Mouse (Mus musculus) layer of hippocampus, adult 18-20 months (tissue): ENCODE data around the gene Tsc1. TPM values are rescaled to one million over a fixed set of nuclear protein-coding genes. Genes with fewer than 3 reads are reported as not detected.

Experiments used
- DNase-seq, 2 experiments: peaks; one replicate each; pipeline ENCODE4 v3.0.0; 2022; ENCODE audit warnings: low spot score in 2 of 2
- total RNA-seq, 2 experiments: library from RNA; stranded (reverse); gene quantifications; 2 replicates each; pipeline ENCODE4 v1.2.3; 2021

Gene Tsc1
- total RNA-seq, 2 experiments from 2014 or later: 44.7 to 46.0 TPM

DNA sequence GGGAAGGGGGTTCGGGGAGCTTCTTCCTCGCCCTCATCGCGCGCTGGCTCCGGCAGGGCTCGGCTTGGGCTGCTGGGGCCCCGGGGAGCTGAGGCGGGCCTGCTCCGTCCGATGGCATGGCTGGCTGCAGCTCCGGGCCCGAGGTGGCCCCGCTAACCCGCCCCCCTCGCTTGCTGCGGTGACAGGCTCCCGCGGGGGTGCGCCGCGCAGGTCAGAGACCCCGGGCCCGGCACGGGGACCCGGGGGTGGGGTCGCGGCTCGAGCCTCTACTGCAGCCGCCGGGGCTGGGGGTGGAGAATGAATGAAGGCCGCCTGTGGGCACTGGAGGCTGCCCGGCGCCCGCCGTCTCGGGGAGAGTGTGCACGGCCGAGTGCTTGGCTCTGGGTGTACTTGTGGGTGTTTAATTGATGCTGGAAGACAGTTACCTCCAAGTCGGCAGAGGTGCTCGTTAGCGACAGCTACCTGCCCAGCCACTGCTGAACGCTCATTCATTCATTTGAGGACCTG is 460 bp downstream of the Tsc1 start:
- peak in 1 of 2 experiments; percentile 32 for DNase-seq

GRCm38 (mm10) chr2:28643081-28643480 is 2.1 kb downstream of the Tsc1 start:
- DNase-seq: no peak

GRCm38 (mm10) chr2:28650526-28650925 is 9.5 kb downstream of the Tsc1 start:
- no peak for DNase-seq

GRCm38 (mm10) chr2:28653351-28653750 is 12.3 kb downstream of the Tsc1 start:
- no peak for DNase-seq

- no peak for DNase-seq
These were observed 13.3 kb downstream of the Tsc1 start for GRCm38 (mm10) chr2:28654295-28654694.

DNA sequence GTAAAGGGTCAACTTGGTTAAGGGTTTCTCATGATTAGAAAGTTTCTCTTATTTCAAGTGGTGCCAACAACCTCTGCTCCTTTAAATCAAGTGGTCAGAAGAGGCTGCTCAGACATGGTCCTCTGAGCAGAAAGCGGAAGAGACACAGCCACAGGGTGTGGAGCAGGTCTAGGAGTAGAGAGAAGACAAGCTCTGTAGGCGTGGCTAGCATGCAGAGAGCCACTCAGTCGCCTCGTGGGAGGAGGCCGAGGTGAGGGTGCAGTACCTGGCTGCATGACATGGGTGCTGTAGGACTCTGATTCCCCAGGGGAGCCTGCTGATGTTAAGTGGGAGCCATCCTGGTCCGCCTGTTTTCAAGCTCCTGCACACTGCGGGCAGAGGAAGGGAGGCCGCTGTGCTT is 15.2 kb downstream of the Tsc1 start:
- no peak for DNase-seq

DNA sequence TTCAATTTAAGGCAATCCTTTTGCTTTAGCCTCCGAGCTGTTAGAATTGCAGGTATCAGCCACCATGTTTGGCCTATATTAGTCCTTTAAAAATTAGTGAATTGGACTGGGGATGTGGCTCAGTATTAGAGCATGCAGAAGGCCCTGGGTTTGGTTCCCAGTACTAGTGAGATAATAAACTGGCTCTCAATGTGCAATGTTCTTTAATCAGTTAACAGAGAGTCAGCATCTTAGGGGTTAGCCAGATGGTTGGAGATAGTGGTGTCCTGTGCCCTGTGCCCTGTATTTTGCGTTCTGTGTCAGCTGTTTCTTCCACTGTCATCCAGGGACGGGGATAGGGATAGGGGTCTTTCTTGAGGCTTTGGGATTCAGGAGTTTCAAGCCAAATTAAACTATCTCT is 21.9 kb downstream of the Tsc1 start:
- DNase-seq: no peak

GRCm38 (mm10) chr2:28665818-28666217 is 24.8 kb downstream of the Tsc1 start:
- DNase-seq: no peak

DNA sequence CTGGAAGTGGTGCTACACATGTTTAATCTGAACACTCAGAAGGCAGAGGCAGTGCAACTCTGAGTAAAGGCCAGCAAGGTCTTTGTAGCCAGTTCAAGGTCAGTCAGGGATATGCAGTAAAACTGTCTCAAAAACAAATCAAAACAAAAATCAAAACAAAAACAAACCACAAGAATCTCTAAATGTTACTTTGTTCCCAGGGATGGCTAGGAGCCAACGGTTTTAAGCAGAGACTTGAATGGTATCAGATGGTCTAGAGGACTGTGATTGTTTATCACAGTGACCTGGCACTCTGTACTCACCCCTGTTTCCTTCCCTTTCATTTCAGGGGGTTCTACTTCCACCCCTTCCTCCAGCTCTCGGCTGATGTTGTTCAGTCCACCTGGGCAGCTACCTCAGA is 30.4 kb downstream of the Tsc1 start:
- DNase-seq: no peak

DNA sequence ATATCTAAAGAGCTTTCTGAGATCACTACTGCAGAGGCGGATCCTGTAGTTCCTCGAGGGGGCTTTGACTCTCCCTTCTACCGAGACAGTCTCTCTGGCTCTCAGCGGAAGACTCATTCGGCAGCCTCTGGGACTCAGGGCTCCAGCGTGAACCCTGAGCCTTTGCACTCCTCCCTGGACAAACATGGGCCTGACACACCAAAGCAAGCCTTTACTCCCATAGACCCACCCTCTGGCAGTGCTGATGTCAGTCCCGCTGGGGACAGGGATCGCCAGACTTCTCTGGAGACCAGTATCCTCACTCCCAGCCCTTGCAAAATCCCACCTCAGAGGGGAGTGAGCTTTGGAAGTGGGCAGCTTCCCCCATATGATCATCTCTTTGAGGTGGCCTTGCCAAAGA is 35.0 kb downstream of the Tsc1 start:
- DNase-seq: no peak

GRCm38 (mm10) chr2:28680710-28681109 is 39.7 kb downstream of the Tsc1 start:
- peak in 1 of 2 experiments; percentile 74 for DNase-seq

DNA sequence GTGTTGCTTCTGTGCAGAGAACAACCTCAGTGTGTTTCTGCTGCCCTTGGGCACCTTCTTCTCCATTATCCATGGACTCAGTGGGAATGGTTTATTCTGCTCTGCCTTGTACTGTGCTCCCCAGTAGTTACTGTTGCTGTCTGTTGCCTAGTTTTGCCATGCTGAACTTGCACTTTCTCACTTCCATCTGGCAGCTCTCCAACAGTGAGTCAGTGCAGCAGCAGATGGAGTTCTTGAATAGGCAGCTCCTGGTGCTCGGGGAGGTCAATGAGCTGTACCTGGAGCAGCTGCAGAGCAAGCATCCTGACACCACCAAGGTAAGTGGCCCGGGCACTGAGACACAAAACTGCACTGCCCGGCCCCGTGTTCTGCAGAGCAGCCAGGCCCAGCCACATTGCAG is 40.7 kb downstream of the Tsc1 start:
- peak; percentile 49 to 72 for DNase-seq

DNA sequence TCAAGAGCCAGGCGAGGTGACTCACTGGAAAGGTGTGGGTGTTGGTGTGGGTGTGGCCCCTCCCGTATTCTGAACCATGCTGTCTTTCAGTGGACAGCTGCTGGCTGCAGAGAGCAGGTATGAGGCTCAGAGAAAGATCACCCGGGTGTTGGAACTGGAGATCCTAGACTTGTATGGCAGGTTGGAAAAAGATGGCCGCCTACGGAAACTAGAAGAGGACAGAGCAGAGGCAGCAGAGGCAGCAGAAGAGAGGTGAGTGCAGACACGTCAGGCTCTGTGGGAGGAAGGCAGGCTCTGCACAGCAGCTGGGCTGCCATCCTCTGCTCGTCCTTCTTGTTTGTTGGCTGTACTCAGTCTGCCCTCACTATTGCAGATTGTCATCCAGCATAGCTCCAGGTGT is 44.9 kb downstream of the Tsc1 start:
- no peak for DNase-seq

DNA sequence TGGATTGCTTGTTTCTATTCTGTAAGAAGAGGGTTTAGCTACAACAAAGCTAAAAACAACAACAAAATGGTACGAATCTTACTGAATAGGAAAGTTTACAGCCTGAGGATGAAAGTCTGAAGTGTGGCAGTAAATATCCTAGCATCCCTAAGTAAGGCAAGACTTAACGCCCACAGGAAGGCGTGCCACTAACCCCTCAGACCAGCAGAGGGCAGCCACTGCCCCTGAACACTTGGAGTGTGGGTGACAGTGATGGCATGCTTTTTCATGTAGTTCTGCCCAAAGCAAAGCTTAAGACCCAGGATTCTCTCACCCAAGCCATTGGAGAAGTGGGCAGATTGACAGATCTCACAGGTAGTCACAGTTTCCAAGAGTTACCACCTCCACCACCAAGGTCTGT is 47.4 kb downstream of the Tsc1 start:
- DNase-seq: no peak

DNA sequence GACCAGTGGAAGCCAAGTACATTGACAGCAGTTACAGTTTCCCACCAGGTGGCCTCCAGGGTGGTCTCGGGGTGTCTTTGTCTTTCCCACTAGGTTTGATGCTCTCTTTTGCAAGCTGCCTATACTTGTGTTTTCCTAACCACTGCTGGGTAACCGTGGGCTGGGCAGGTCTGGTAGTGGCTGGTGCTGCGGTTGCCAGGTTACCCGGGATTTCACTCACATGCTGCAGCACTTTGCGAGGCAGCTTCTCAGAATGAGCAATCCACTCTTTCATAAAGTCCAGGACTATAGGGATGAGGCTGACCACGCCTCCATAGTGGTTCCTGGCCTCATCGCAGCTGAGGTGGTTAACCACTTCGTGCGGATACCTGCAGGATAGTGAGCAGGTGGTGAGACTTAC is 51.7 kb downstream of the Tsc1 start:
- DNase-seq: no peak

DNA sequence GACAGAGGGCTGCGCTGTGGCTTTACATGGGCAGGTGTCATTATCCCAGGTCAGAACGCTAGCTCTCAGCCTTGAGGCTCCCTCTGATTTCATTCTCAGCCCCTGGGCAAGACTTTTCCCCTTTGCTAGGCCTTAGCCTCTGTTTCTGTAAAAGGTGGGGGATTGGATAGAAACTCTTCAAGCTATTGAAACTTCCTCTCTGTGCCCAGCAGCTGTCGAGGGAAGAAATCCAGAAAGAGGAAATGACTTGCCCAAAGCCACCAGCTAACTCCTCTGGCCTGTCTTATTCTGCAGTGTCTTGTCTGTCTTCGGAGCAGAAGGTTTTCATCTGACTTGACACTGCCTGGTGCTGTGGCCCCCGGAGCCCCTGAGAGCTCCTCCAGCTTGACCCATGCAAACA is 57.5 kb downstream of the Tsc1 start:
- DNase-seq: no peak

DNA sequence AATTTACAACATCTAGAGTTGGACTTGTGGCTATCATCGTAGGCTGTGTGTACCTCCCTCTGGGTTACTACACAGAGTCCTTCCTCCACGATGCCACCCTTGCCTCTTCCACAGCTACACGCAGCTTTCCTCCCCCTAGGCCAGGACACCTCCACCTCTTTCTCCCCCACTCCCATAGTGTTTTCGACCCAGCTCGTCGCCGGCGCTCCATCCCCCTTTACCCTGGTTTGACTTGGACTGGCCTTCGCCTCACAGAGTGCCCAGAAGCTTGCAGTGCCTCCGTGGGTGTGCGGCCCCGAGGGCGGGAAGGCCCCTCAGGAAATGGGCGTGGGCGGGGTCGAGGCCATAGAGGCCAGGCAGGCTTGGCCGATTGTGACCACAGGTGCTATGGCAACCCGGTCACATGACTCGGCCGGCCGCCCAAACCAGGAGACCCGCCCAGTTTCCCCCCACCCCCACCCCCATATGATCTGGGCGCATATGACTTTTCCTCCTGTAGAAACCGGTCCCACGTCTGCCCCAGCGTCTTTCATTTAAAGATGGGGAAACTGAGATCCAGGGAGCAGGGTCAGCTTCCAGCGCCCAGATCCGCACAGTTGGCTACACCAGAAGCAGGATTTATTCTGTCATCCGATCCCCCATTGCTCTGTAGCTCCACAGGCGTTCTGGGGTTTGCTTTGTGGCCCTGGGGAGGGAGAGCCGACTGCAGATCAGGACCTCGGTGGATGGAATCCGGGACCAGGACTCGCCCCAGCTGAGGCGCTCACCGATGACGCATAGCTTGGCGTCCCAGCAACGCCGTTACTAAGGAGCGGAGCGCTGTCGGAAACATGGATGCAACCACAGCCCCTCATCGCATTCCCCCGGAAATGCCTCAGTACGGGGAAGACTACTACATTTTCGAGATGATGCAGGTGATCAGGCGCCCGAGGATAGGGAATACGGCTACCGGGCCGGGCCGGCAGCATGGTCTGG is 58.6 kb downstream of the Tsc1 start, which contains the start of the genes Spaca9 and Ak8:
Spaca9 (minus strand) TSS at position 367 of the 975 bp plus-strand sequence.
Ak8 (plus strand) TSS at position 804 of the 975 bp plus-strand sequence.
- peak; percentile 74 to 87 for DNase-seq

- DNase-seq: no peak
These were observed 60.7 kb downstream of the Tsc1 start for GRCm38 (mm10) chr2:28701646-28702262.

- DNase-seq: no peak
These were observed 65.1 kb downstream of the Tsc1 start for GRCm38 (mm10) chr2:28706106-28706636.

DNA sequence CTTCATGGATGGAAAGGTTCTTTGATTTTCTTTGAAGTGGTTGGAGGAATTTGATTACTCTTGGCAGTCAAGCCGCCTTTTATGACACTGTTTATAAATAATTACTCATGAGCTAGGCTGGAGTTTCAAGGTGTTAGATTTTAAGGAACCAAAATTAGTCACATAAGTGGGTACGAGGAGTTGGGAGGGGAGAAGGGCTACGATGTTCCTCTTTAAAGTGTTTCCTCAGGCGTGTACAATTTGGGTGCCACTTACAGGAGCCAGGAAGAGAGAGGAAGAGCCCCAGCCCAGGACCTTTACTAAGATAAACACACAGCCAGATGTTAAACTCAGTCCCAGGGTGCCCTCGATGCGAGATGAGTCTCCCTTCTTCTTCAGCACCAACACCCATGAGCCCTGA is 65.8 kb downstream of the Tsc1 start:
- no peak for DNase-seq

- DNase-seq: no peak
These were observed 72.0 kb downstream of the Tsc1 start for GRCm38 (mm10) chr2:28713036-28713435.

DNA sequence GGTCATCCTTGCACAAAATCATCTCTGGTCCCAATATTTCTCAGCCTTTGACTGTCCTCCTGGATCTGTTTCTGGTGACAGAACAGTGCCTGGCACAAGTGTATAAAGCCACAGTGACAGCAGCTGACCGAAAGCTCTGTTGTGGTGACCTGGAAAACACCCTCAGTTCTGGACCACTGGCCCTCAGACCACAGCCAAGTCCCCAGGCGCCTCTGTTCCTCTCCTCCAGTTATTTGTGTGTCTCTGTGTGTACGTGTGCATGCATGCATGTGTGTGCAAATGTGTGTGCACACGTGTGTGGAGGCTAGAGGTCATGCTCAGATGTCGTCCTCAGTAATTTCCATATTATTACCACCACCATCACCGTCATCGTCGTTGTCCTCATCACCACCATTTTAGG is 81.4 kb downstream of the Tsc1 start:
- DNase-seq: no peak
